Mouse (Mus musculus): Measurements from ENCODE around the gene Sqstm1. TPM values are rescaled to one million over a fixed set of nuclear protein-coding genes. Genes with fewer than 3 reads are reported as not detected.

Sqstm1 gene
- total and polyA plus RNA-seq, 3 experiments: 187 to 223 TPM; not detected in 1

DNA sequence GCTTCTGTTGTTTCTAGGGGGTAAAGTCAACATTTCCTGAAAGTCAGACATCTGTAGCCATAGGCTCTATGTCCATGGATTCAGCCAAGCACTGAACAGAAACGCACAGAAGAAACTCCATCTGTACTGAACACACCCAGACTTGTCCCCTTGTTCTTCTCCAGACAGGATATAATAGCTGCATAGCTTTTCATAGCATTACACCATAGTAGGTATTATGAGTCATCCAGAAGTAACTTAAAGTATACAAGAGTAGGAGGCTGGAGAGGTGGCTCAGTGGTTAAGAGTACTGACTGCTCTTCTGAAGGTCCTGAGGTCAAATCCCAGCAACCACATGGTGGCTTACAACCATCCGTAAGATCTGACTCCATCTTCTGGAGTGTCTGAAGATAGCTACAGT, 54.8 kb downstream of the Sqstm1 start:
- Histone ChIP-seq H3K27ac (ENCODE audit: control insufficient read depth, low read depth, low read length) (no peak overlapping the region), H3K9me3 (replicated peaks; ENCODE audit: insufficient read depth, low read length) (no peaks in the 10 kb centered on the region), H3K27me3 (ENCODE audit: control insufficient read depth in 1 of 2, insufficient read depth in 2 of 2, low read length in 2 of 2) (no peaks in the 10 kb centered on the region), H3K79me2 (ENCODE audit: control insufficient read depth, insufficient read depth, low read length, poor library complexity) (no peaks in the 10 kb centered on the region), H3K4me3 (ENCODE audit: control insufficient read depth in 1 of 2, insufficient read depth in 1 of 2, low read depth in 2 of 2, low read length in 2 of 2) (no peak overlapping the region), H3K4me1 (ENCODE audit: control insufficient read depth in 1 of 2, insufficient read depth in 2 of 2, low read length in 2 of 2) (no peaks in the 10 kb centered on the region), H3K36me3 (ENCODE audit: control insufficient read depth in 1 of 2, insufficient read depth in 2 of 2, low read length in 2 of 2) (peaks cover 0 to 6% of the 10 kb centered on the region in 2 experiments; a peak in 2 of 4 replicates), H3K9ac (ENCODE audit: control insufficient read depth, low read depth, low read length, poor library complexity, severe bottlenecking) (no peak overlapping the region)
- TF ChIP-seq POLR2AphosphoS2 (IDR thresholded peaks at IDR 0.05; ENCODE audit: low read length): no peak
- no peak for TF ChIP-seq POLR2A (IDR thresholded peaks at IDR 0.05; ENCODE audit: control insufficient read depth in 1 of 2, insufficient read depth in 1 of 2, low read depth in 1 of 2, low read length in 2 of 2, poor library complexity in 1 of 2)
- no peak for TF ChIP-seq MYB (IDR thresholded peaks at IDR 0.05; ENCODE audit: low read depth, low read length)
- TF ChIP-seq NELFE (IDR thresholded peaks at IDR 0.05; ENCODE audit: low read depth, low read length): no peak
- TF ChIP-seq ZNF384 (IDR thresholded peaks at IDR 0.05; ENCODE audit: low read depth, low read length): no peak
- DNase-seq (ENCODE audit: low read depth, low spot score): no peak

DNA sequence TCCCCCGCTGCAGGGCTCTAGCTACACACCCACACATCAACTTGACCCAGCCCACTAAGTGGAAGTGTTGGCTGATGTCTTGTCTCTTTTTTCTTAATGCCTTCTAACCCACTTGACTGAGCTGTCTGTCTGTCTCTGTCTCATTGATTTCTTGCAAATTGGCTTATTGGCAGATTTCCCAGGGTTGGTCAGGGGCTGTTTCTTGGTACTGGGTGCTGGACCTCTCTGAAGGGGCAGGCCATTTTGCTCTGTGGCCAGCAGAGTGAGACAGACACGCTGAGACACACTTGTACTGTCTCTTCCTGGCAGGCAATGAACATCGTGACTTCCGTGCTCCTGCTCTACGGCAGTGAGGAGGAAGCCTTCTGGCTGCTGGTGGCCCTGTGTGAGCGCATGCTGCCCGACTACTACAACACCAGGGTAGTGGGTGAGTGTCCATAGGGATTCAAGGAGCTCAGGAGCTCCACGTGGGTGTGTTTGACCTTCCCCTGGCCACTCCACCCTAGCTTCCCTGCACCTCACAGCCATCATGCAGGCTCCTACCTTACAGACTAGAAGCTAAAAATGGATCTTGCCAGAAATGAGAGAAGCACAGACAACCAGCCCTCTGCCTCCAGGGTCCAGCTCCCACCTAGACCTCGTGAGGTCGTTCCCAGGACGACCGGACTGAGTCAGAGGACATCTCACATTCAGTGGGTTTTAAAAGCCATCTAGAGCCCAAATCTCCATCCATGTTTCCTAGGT, 55.7 kb downstream of the Sqstm1 start:
- no peaks in the 10 kb centered on the region for H3K9me3 ChIP-seq (replicated peaks; ENCODE audit: insufficient read depth, low read length)
- no peak overlapping the region for H3K27ac ChIP-seq (ENCODE audit: control insufficient read depth, low read depth, low read length)
- no peaks in the 10 kb centered on the region for H3K79me2 ChIP-seq (ENCODE audit: control insufficient read depth, insufficient read depth, low read length, poor library complexity)
- H3K4me3 ChIP-seq (ENCODE audit: control insufficient read depth in 1 of 2, insufficient read depth in 1 of 2, low read depth in 2 of 2, low read length in 2 of 2): no peak overlapping the region
- H3K36me3 ChIP-seq (ENCODE audit: control insufficient read depth in 1 of 2, insufficient read depth in 2 of 2, low read length in 2 of 2): peaks cover 0 to 6% of the 10 kb centered on the region in 2 experiments; a peak in 2 of 4 replicates
- no peak overlapping the region for H3K9ac ChIP-seq (ENCODE audit: control insufficient read depth, low read depth, low read length, poor library complexity, severe bottlenecking)
- no peaks in the 10 kb centered on the region for H3K27me3 ChIP-seq (ENCODE audit: control insufficient read depth in 1 of 2, insufficient read depth in 2 of 2, low read length in 2 of 2)
- no peak for TF ChIP-seq ZNF384 (IDR thresholded peaks at IDR 0.05; ENCODE audit: low read depth, low read length)
- no peak for TF ChIP-seq TBP (IDR thresholded peaks at IDR 0.05; ENCODE audit: low read depth, low read length)
- no peak for TF ChIP-seq SIN3A (IDR thresholded peaks at IDR 0.05; ENCODE audit: low read length)
- no peak for TF ChIP-seq MEF2A (IDR thresholded peaks at IDR 0.05; ENCODE audit: extremely low read depth, insufficient replicate concordance, low read depth, low read length, poor library complexity, severe bottlenecking)
- no peak for TF ChIP-seq BHLHE40 (IDR thresholded peaks at IDR 0.05; ENCODE audit: borderline replicate concordance, low read depth, low read length)
- TF ChIP-seq POLR2AphosphoS5 (IDR thresholded peaks at IDR 0.05; ENCODE audit: borderline replicate concordance, low read depth, low read length): no peak
- TF ChIP-seq NELFE (IDR thresholded peaks at IDR 0.05; ENCODE audit: low read depth, low read length): no peak
- TF ChIP-seq POLR2A (IDR thresholded peaks at IDR 0.05; ENCODE audit: control insufficient read depth in 1 of 2, insufficient read depth in 1 of 2, low read depth in 1 of 2, low read length in 2 of 2, poor library complexity in 1 of 2): no peak
- no peak for TF ChIP-seq KAT2A (conservative IDR thresholded peaks at IDR 0.05; ENCODE audit: low read depth, low read length)
- no peak for TF ChIP-seq RAD21 (IDR thresholded peaks at IDR 0.05; ENCODE audit: low read depth, low read length)
- TF ChIP-seq TAL1 (IDR thresholded peaks at IDR 0.05; ENCODE audit: low read length): no peak
- no peak for TF ChIP-seq MYC (IDR thresholded peaks at IDR 0.05; ENCODE audit: low read depth, low read length)
- TF ChIP-seq ETS1 (IDR thresholded peaks at IDR 0.05; ENCODE audit: low read depth, low read length): no peak
- TF ChIP-seq MAFK (IDR thresholded peaks at IDR 0.05; ENCODE audit: borderline replicate concordance, low read depth, low read length): no peak
- TF ChIP-seq CTCF (IDR thresholded peaks at IDR 0.05 in 2 of 3, conservative IDR thresholded peaks at IDR 0.05 in 1 of 3; ENCODE audit: control insufficient read depth in 1 of 3, insufficient read depth in 1 of 3, low read depth in 2 of 3, low read length in 3 of 3, poor library complexity in 1 of 3, severe bottlenecking in 1 of 3): no peak
- no peak for TF ChIP-seq USF2 (IDR thresholded peaks at IDR 0.05; ENCODE audit: borderline replicate concordance in 1 of 2, insufficient read depth in 1 of 2, low read depth in 1 of 2, low read length in 2 of 2)
- TF ChIP-seq ZMIZ1 (IDR thresholded peaks at IDR 0.05; ENCODE audit: low read depth, low read length): no peak
- no peak for TF ChIP-seq UBTF (IDR thresholded peaks at IDR 0.05; ENCODE audit: borderline replicate concordance, insufficient read depth, low read depth, low read length)
- no peak for TF ChIP-seq MAX (IDR thresholded peaks at IDR 0.05; ENCODE audit: low read length)
- no peak for DNase-seq (ENCODE audit: low read depth, low spot score)
- H3K4me1 ChIP-seq (ENCODE audit: control insufficient read depth in 1 of 2, insufficient read depth in 2 of 2, low read length in 2 of 2): no peaks in the 10 kb centered on the region

All from MEL (cell line).